Mouse (Mus musculus): ENCODE data around the gene Pip4k2a.

The Pip4k2a gene

DNA sequence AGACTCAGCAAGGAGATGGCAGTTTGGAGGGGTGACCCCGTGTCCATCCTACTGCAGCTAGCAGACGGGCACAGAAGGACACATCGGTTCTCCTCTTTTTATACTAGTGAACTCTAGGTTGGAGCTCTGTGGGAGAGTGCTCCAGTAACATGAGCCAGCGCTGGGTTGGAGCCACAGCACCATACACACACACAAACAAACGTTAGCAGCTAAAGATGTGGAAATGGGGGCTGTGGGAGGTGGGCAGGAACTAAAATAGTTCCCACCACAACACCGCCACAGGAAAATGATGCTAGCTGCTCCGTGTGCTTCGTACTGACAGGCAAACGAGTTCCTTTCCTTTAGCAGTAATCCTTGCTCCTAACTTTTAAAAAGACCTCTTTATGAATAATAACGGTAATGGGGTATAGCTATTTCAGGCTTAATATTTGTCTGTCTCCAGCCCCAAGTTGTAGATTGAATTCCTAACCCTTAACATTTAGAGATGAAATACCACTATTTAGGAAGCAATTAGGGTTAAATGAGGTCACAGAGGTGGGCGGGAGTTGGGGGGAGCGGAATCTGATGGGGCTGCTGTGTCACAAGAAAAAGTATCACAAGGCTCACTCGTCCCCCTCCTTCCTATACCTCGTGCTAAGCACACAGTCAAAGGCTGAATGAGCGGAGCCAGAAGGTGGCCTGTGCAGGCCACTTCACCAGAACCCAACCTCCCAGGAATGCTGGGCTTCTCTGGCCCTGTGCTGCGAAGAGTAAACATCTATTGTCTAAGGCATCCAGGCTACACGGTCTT, 73.9 kb downstream of the Pip4k2a start:
- no peak for DNase-seq (ENCODE audit: low spot score in 2 of 2)

DNA sequence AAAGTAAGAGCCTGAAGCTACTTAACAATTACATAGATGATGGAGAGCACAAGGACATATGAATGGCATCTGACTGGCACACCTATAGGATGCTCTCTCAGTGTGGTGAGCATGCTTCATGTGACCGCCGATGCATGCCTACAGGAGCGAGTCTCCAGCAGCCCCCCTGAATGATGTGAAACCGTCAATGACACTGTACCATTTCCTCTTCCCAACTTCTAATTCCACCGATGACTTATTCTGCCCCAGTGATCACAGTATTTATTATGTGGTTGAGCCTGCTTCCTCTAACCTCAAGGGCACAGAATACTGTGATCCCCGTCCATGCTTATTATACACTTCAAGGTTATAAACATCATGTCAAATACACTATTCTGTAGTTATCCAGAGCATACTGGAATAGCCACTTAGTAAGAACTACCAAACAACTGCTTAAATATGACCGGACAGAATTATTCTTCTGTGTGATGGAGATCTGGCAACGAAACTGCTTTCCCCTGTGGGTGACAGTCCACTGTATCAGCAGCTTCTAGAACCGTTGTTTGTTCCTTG, 74.8 kb downstream of the Pip4k2a start:
- no peak for DNase-seq (ENCODE audit: low spot score in 2 of 2)

DNA sequence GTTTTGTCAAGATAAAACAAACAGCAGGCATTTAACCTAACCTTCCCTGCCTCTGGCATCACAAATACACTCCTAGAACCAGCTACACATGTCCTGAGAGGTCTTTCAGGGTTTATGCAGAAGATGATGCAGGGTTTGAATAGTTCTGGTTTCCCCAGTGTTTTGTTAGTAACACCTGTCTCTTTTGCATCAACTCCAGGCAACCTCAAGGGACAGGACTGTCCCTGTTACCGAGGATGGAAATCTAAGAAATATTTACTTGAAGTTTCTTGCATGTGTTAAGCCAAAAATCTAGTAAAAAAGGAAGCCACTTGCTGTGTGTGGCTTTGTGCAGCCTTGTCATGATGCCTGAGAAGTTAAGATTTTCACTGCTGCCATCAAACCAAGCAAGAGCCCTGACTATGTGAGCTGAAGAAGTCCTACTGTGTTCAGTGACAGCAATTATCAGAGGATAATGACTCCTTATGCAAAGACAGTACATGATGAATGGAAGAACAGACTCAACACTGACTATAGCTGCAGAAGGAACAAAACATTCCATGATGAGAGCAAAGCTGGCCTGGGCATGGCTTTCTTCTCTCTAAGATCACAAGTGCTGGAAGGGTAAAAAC, 76.3 kb downstream of the Pip4k2a start:
- DNase-seq (ENCODE audit: low spot score in 2 of 2), result no peak

DNA sequence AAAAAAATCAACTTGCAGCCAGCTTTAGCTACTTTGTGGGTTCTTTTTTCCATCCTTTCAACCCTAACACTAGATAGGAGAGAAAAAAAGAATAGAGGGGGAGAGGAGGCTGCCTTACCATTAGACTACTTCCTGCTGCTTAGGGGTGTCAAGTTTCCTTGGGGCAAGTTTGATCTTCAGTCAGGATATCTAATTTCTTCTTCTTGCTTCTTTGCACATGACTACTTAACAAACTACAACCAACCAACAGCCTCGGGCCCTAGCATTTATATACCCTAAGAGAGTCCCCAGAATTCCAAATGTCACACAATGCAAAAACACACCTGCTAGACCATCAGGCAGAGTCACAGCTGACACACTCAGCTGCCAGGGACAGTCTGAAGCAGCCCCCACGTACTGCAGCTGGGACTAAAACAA, 77.5 kb downstream of the Pip4k2a start:
- DNase-seq (ENCODE audit: low spot score in 2 of 2), result no peak

DNA sequence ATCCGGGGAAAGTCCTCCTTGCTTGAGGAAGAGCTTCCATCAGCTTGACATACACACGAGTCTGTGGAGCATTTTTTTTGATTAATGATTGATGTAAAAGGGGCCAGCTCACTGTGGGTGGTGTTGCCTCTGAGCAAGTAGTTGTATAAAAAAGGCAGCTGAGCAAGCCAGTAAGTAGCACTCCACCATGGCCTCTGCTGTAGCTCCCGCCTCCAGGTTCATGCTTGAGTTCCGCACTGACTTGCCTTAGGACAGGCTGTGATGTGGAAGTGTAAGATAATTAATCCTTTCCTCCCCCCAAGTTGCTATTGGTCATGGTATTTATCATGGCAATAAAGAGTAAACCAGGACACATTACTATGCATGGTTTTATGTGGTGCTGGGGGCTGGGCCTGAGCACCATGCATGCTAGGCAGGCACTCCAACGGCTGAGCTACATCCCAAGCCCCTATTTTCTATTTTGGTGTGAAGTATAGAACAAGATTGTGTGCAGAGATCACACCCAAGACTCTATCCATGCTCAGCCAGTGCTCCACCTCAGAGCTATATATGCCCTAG, 78.0 kb downstream of the Pip4k2a start:
- DNase-seq (ENCODE audit: low spot score in 2 of 2), result no peak

DNA sequence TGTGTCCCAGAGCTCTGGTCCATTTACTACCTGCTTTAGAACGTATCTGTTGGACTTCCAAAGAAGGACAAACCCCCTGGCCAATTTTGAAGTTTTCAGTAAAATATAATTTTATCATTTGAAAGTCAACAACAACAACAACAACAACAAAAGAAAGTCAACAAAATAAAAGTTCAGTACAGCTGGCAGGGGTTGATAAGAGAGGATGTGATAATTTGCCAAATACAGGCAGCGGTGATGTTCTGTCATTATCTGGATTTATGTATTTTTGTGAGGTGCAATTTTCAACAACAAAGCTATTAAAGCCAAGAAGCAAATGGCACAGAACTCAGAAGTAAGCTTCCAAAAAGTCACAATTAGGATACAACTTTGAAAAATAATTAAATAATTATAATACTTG, 80.1 kb downstream of the Pip4k2a start:
- no peak for DNase-seq (ENCODE audit: low spot score in 2 of 2)

DNA sequence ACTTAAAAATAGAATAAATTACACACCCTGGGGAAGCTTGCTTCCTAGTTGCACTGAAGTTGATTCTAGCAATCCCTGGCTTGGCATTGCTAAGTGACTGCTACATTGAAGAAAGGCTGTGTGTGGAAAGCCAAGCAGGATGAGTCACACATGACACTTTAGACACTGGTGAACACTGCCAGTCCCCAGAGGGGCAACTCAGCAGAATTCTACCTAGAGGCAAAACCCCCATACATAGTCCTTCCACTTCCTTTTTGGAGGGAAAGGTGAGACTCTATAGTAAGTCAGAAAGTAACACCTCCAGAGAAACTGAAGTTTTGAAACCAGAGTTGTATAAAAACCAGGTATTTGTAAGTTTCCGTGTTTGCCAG, 80.6 kb downstream of the Pip4k2a start:
- DNase-seq (ENCODE audit: low spot score in 2 of 2), result no peak

- DNase-seq (ENCODE audit: low spot score in 2 of 2), result peak; percentile 30 to 48
Observed at GRCm38 (mm10) chr2:18916615-18917379, 81.1 kb downstream of the Pip4k2a start.

- DNase-seq (ENCODE audit: low spot score in 2 of 2), result no peak
Observed at GRCm38 (mm10) chr2:18916042-18916407, 81.9 kb downstream of the Pip4k2a start.

- DNase-seq (ENCODE audit: low spot score in 2 of 2), result no peak
Observed at GRCm38 (mm10) chr2:18915372-18916041, 82.4 kb downstream of the Pip4k2a start.

- no peak for DNase-seq (ENCODE audit: low spot score in 2 of 2)
Observed at GRCm38 (mm10) chr2:18914750-18915149, 83.2 kb downstream of the Pip4k2a start.

- DNase-seq (ENCODE audit: low spot score in 2 of 2), result no peak
Observed at GRCm38 (mm10) chr2:18913642-18914041, 84.3 kb downstream of the Pip4k2a start.

GRCm38 (mm10) chr2:18911251-18911934, 86.5 kb downstream of the Pip4k2a start:
- DNase-seq (ENCODE audit: low spot score in 2 of 2), result no peak

DNA sequence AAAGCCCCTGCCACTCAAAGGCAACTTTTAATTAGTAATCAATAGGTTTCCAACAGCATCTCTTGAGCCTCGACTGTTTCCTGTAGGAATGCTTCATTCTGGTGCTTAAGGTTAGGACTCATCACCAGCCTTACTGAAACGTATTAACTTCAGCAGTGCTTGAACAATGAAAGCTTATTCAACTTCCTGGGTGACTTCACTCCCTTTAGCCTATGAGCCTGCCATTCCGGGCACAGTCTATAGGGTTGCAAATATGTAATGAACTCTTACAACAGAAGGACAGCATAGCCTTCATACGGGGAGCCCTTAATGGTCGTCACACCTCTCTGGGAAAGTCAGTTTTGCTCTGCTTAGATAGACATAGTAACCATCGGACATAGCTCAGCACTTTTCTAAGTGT, 87.7 kb downstream of the Pip4k2a start:
- DNase-seq (ENCODE audit: low spot score in 2 of 2), result no peak

GRCm38 (mm10) chr2:18909713-18910112, 88.2 kb downstream of the Pip4k2a start:
- DNase-seq (ENCODE audit: low spot score in 2 of 2), result no peak

- DNase-seq (ENCODE audit: low spot score in 2 of 2), result no peak
Observed at GRCm38 (mm10) chr2:18907269-18907668, 90.7 kb downstream of the Pip4k2a start.

- DNase-seq (ENCODE audit: low spot score in 2 of 2), result no peak
Observed at GRCm38 (mm10) chr2:18906421-18907084, 91.4 kb downstream of the Pip4k2a start.

DNA sequence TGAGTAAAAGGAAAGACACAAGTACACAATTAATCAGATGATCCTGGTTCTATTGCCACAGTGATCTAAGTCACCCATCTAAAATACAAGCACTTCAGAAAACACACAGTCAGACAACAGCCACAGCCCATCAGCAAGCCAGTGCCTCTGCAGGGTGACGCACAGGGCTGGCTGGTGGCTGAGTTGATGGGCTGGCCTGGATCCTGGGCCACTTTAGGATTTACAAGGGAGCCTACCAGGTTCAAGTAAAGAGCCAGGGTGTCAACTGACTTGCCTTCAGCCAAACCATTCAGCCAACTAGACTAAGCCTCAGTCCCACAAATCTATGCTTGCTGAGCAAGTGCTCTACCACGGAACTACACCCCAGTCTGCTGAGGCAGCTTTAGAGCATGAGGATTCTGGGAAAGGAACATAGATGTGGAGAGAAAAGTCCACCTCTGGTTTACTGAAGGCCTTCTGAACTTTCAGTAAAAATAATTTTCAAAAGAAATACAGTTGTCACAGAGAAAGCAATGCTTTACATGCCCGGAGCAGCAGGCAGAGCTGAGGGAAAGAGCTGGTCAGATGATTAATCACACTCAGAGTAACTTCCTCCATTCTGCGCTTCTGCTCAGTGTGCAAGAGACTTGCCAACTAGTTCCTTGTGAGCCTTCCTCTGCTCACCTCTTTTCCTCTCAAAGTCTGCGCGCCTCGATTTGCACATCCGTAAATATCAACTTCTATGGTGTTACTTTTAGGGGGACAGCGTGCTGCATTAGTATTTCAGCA, 94.4 kb downstream of the Pip4k2a start:
- DNase-seq (ENCODE audit: low spot score in 2 of 2), result no peak

DNA sequence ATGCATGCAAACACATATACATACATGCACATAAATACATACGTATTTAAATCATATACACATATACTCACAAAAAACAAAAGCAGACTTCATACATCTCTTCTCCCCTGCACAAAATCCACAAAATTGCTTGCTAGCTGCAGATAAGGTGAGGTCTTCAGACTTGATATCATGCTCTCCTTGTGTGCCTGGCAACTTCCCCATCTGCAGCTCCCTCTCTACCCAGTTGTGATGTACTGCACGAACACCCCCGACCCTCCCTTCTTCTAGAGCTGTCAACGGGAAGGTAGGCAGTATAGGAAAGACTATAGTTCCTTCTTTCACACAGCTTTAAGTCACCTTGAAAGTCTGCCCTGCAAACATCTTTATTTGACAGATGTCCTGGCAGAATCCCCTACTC, 96.8 kb downstream of the Pip4k2a start:
- DNase-seq (ENCODE audit: low spot score in 2 of 2), result no peak

DNA sequence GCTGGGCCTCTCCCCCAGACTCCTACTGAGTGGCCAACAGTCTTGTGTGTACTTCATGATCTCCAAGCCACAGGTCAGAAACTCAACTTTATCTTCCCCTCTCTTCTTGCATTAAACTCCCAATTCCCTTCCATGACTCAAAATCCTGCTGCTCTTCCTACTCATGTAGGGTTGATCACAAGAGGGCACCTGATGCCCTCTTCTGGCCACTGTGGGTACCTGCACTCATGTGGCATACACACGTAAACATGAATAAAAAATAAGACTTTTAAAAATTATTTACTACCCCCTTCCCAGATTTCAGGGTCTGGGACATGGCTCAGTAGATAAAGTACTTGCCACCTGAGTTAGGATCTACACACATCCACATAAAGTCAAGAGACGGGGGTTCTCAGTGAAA, 97.3 kb downstream of the Pip4k2a start:
- DNase-seq (ENCODE audit: low spot score in 2 of 2), result no peak

Measured in thymus, postnatal 10 days (tissue).